Mouse (Mus musculus): ENCODE measurements at regions not wholly inside any gene's neighbourhood (a gene's known extent, or its start where the extent isn't known, plus 50 kb on each side); places are given as distances from the start of the nearest gene placed in this dataset.

DNA sequence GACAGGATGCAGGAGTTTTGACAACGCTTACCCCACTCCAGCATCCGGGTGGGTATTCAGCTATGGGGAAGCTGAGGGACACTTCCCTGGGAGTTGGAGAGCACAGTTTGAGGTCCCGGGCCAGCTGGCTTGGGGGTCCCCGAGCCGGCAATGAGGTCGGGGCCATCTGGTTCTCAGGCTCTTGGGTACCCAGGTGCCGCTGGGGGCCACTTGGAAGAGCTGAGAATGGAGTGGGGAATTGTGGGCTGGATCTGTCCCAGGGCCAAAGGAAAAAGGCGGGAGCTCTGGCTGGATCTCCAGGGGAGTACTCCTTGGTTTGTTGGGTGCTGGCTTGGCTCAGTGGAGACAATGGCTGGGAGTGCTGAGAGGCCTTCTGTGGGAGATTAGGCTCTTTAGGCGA is 806.6 kb downstream of the Triml1 start:
- no peak for TF ChIP-seq CTCF (IDR thresholded peaks at IDR 0.05; ENCODE audit: insufficient read depth, low read depth, low read length)
- TF ChIP-seq POLR2A (IDR thresholded peaks at IDR 0.05; ENCODE audit: insufficient read depth, low read depth, low read length) = no peak

Measured in olfactory bulb, adult 2 months (tissue).